Mouse (Mus musculus) heart, adult 18-20 months (tissue): ENCODE data around the gene Mcoln3. TPM values are rescaled to one million over a fixed set of nuclear protein-coding genes. Genes with fewer than 3 reads are reported as not detected.

ENCODE experiments used
- DNase-seq, 2 experiments: peaks; one replicate each; pipeline ENCODE4 v3.0.0; 2021 to 2022; ENCODE audit warnings: mixed read lengths in 1 of 2
- total RNA-seq, 2 experiments: library from RNA; stranded (reverse); gene quantifications; 2 replicates each; pipeline ENCODE4 v1.2.3; 2021

The Mcoln3 gene
- total RNA-seq, 2 experiments from 2014 or later = 0.41 TPM; not detected in 1

DNA sequence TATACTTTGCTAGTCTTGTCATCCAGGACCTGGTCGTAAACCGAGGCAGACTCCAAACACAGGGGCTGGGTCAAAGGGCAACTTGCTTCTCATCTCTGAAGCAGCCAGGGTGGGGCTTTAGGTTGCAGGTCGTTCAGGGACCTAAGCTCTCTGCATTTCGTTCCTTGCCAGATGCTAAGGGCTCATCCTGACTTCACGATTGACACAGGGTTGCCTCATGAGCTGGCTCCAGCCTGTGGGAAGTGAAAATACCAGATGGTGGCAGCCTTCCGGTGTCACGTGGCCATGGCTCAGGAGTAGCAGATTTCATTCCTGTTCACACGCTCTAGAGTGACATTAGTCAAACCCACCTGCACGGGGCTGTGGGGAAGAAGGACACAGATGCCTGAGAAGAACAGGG lies 17.6 kb downstream of the Mcoln3 start:
- peak in 1 of 2 experiments; percentile 38 for DNase-seq

DNA sequence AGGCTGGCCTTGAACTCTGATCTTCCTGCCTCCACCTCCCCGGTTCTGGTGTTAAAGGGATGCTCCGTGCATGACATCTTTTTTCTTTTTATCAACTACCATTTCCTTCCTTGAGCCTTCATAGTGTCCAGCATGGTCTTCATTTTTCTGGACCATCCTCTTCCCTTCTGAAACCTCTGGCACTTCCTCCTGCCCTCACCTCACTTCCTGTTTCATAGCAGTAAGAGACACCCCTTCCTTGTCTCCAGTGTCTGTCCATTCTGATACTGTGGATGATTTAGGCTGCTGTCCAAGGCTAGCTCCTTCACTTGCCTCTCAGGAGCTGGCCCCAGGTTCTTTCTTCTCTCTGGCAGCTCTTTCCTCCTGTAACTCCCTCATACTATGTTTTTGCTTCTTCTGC lies 18.2 kb downstream of the Mcoln3 start:
- DNase-seq = no peak

- no peak for DNase-seq
Observed at GRCm38 (mm10) chr3:146136422-146136821, 19.2 kb downstream of the Mcoln3 start.

DNA sequence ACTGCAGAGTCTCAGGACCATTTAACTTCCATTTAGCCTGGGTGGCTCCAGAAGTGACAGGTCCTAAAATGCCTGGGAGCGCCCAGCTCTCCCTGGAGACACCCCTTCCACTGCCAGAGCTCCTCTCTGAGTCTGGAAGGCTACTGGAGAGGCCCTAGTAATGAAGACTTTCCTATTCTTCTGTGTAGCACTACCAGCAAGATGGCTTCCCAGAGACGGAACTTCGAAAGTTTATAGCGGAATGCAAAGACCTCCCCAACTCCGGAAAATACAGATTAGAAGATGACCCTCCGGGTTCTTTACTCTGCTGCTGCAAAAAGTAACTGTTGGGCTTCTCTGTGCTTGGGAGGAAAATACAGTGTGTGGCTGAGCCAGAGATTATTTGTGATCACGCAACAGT lies 23.0 kb downstream of the Mcoln3 start:
- no peak for DNase-seq

GRCm38 (mm10) chr3:146142523-146142922 lies 25.3 kb downstream of the Mcoln3 start:
- DNase-seq = no peak

- DNase-seq = no peak
Observed at GRCm38 (mm10) chr3:146145501-146145900, 28.3 kb downstream of the Mcoln3 start.

- DNase-seq = no peak
Observed at GRCm38 (mm10) chr3:146146131-146146530, 28.9 kb downstream of the Mcoln3 start.

DNA sequence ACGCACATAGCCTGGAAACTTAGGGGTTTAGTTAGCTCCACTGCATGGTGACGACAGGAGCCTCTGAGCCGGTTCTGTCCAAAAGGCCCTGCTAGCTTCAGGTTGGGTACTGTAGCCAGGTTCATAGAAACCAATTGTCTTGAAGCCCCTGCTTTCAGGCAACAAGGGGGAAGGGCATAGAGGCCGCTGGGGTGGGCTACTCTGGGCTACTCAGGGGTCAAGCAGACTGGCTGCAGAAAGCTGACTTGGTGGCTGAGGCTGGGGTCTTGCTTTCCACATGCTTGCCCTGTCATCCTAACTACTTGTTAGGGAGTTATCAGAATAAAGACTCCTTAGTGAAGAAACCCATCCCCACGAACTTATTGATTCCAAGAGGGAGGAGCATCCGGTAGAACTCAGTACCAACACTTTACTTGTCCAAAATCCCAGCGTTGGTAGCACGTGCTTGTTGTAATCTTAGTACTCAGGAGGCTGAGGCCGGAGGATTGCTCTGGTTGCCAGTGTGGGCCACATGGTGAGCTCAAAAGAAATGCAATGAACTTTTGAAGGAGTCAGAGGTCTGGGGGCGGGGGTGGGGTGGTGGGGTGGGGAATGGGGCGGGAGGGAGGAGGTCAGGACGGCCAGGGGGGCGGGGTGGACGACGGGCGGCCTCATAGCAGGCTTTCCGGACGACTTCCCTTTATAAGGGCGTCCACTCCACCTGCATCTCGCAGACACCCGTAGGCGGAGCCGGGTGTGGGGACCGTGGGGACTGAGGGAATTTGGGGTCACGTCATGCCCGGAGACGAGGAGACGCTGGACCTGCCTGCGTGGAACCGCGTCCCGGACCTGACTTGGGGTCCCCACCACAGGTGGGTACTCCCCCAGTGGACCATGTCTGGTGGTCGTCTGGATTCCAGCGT lies 32.2 kb downstream of the Mcoln3 start, which contains the start of gene Mcoln2:
Mcoln2 (plus strand) TSS at position 678 of the 902 bp plus-strand sequence.
- peak in 1 of 2 experiments; percentile 13 for DNase-seq

DNA sequence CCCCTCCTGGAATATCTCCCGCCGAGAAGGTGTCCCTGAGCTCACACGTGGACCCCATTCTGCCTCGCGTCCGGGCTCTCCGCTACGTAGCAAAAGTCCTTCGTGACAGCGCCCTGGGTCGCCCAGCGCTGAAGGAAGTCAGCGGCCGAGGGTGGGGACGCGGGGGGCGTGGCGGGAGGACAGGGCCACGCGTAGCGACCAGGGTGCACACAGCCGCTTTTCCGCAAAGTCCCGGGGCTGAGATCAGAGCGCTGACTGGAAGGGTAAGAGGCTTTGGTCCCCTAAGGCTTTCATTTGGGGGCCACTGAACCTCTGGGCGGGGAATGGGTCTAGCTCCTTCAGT lies 32.8 kb downstream of the Mcoln3 start:
- DNase-seq = peak; percentile 46 to 60

- DNase-seq = peak; percentile 10 to 16
Observed at GRCm38 (mm10) chr3:146150560-146150959, 33.3 kb downstream of the Mcoln3 start.

DNA sequence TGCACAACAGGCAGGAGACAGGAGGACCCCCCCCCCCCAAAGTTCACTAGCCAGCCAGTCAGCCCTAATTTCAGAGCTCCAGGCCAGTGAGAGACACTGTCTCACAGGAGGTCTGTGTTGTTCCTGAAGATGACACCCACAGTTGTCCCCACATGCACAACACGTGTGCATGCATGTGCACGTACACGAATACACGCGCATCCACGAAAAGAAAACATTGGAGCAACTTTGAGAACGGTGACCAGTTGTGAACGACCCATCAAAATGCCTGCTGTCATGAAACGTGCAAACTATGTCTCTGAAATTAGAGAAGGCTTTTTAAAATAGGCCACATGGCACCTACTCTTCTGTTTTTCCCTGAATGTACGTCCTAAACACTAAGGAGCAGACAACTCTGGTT lies 34.1 kb downstream of the Mcoln3 start:
- DNase-seq = no peak

DNA sequence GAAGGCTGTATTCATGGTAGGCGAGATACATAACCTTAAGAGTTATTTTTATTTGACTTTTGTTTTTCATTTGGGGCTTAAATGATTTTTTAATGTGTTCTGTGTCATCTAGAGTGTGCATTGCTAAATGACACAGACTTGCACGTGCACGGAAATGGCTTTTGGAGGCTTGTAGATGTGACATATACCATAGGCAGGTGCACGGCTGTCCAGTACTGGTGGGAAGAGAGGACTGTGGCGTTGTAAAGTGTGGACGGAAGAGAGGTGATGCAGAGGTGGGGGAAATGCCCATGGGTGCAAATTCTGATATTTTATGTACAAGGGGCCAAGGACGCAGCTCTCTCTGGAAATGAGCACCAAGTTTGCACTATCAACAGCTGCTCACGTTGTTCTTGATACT lies 34.5 kb downstream of the Mcoln3 start:
- DNase-seq = no peak

- DNase-seq = no peak
Observed at GRCm38 (mm10) chr3:146152348-146152747, 35.1 kb downstream of the Mcoln3 start.

DNA sequence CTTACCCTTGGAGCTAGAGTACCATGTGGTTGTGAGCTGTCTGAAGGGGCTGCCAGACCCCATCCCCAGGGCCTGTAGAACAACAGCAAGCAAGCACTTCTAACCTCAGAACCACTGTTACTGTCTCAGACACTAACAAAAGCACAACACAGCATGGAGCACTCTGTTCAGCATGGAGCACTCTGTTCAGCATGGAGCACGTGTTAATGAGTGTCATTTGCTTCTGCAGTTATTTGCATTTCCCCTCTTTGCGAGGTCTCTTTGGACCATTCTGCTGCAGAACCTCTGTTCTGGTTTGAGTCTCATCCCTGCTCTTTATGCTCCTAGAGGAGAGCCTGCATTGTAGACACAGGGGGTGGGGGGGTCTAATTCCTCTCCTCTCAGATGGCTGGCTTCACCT lies 35.7 kb downstream of the Mcoln3 start:
- no peak for DNase-seq

GRCm38 (mm10) chr3:146153862-146154611 lies 36.8 kb downstream of the Mcoln3 start:
- peak; percentile 22 to 42 for DNase-seq

DNA sequence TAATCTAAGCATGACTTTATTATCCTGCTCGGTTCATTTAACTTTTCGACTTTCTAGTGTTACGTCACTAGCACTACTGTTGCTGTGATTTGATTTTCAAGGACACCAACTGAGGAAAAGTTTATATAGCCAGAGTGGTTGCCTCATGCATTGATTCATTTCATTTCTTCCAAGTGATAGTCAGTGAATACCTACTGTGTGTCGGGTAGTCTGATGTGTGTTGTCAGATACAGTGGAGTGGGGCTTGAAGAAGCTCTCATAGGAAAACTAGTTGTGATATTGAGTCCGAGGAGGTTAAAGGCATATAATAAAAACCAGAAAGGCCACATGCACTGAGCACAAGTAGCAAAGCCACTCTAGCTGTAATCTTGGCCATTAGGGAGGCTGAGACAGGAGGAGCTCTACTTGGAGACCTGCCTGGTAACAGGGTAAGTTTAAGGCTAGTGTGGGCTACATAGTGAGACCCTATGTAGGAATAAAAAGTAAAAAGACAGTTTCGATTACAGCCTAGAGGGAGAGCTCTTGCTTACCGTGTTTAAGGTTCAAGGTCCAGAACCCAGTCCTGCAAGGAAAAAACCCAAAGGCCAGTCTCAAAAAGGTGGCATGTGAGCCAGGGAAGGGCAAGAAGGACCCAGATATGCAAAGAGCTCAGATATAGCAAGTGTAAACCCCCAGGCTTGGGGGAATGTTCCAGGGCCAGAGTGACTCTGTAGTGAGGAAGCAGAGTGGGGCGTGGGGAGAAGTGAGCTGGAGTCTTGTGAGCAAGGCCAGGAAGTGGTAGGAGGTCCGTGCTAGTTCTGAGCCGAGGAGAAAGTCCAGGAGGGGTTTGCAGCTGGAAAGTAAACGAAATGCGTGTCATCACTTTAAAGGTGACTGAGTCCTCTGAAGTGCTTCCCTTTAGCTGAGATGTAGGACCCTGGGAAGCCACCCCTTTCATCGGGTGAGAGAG lies 38.7 kb downstream of the Mcoln3 start:
- DNase-seq = no peak

DNA sequence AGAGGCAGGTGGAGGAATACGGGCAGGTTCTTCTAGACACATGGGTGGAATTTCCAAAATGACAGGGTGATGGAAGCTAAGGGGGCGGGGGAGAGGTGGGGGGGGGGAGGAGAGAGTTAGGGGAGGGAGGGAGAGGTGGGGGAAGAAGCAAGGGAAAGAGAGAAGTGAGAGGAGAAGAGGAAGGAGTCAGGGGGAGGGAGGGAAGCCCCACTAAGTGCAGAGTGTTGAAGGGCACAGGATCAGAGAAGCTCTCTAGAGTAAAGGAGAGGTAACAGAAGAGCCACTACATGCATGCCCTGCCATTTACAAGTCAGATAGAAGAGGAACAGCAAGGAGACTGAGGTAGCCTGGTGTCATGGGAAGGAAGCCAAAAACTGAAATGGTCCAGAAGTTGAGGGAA lies 39.6 kb downstream of the Mcoln3 start:
- DNase-seq = no peak

- no peak for DNase-seq
Observed at GRCm38 (mm10) chr3:146158039-146158438, 40.8 kb downstream of the Mcoln3 start.

DNA sequence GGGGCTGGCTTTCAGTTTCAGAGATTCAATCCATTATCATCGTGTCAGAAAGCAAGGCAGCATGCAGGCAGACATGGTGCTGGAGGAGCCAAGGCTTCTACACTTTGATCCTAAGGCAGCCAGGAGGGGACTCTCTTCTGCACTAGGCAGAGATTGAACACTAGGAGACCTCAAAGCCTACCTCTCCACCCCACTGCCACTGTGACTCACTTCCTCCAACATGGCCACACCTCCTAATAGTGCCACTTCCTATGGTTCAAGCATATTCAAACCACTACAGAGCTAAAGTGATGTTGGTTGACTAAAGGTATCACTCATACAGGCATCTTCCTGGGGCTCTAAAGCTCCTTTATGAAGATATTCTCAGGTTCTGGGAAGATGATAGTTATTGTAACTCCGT lies 42.1 kb downstream of the Mcoln3 start:
- no peak for DNase-seq

GRCm38 (mm10) chr3:146162197-146162596 lies 44.9 kb downstream of the Mcoln3 start:
- no peak for DNase-seq

GRCm38 (mm10) chr3:146169356-146169755 lies 52.1 kb downstream of the Mcoln3 start:
- DNase-seq = no peak

GRCm38 (mm10) chr3:146173030-146173429 lies 55.8 kb downstream of the Mcoln3 start:
- no peak for DNase-seq
